Comparison of ENCODE assay signal across 8 mouse cellular contexts in genomic region chr3:84269987-84270623, GRCm38 (mm10). TPM values are rescaled to one million over a fixed set of nuclear protein-coding genes. Genes with fewer than 3 reads are reported as not detected.
A peak's percentile ranks its signal among the peaks of the same experiment; 100 is the strongest.
DNase-seq lines count a peak whose midpoint lies in the region; ATAC-seq and TF ChIP-seq lines count a peak whose summit lies in the region.

No protein-coding gene starts in this region.

- H3K9me3 ChIP-seq in E14TG2a.4 (ENCODE audit: low read length): no peaks in the 10 kb centered on the region
- H3K9me3 ChIP-seq in hindbrain, postnatal 0 days (ENCODE audit: low read length): no peaks in the 10 kb centered on the region
- H3K9me3 ChIP-seq in liver, postnatal 0 days (ENCODE audit: low read length): no peaks in the 10 kb centered on the region

- no peak for TF ChIP-seq EP300 in liver, postnatal 0 days (IDR thresholded peaks at IDR 0.05; ENCODE audit: low read depth)

- DNase-seq in embryo, embryonic 11 days: peak; percentile 70
- no peak for DNase-seq in hindbrain, postnatal 0 days (ENCODE audit: low spot score)
- peak; percentile 32 for DNase-seq in liver, postnatal 0 days
- no peak for DNase-seq in gastrocnemius, postnatal 4 days (ENCODE audit: low spot score in 2 of 2)
- no peak for DNase-seq in adrenal gland, postnatal 36 days
- DNase-seq in right cerebral cortex, postnatal 14 days: no peak
- DNase-seq in adrenal gland, adult 18-20 months (ENCODE audit: low spot score in 2 of 2): no peak

- no peak for TF ChIP-seq CTCF in E14TG2a.4 (conservative IDR thresholded peaks at IDR 0.05; ENCODE audit: low read length)
- no peak for TF ChIP-seq CTCF in hindbrain, postnatal 0 days (IDR thresholded peaks at IDR 0.05; ENCODE audit: low read depth)
- no peak for TF ChIP-seq CTCF in liver, postnatal 0 days (IDR thresholded peaks at IDR 0.05; ENCODE audit: low read depth)

- H3K4me2 ChIP-seq in hindbrain, postnatal 0 days (ENCODE audit: low read depth, low read length): peak overlapping the region; percentile 41
- H3K4me2 ChIP-seq in liver, postnatal 0 days (ENCODE audit: low read depth, low read length): peak overlapping the region; percentile 72

- no peak for ATAC-seq in hindbrain, postnatal 0 days
- ATAC-seq in liver, postnatal 0 days: peak; percentile 39; the same call in 1 of the 2 replicates

- H3K27ac ChIP-seq in hindbrain, postnatal 0 days: no peak overlapping the region
- peak overlapping the region; percentile 41; the same call in 1 of the 2 replicates for H3K27ac ChIP-seq in liver, postnatal 0 days (ENCODE audit: low read depth)

- 23% methylated on average over 13 of the region's 13 CpGs for WGBS in hindbrain, postnatal 0 days
- WGBS in liver, postnatal 0 days (ENCODE audit: insufficient replicate concordance): 19% methylated on average over 13 of the region's 13 CpGs

- H3K4me1 ChIP-seq in E14TG2a.4 (replicated peaks; ENCODE audit: low read depth, low read length): peaks cover 52% of the 10 kb centered on the region
- H3K4me1 ChIP-seq in hindbrain, postnatal 0 days (ENCODE audit: insufficient read depth, low read length): peaks cover 6% of the 10 kb centered on the region; the same call in 1 of the 2 replicates
- H3K4me1 ChIP-seq in liver, postnatal 0 days (ENCODE audit: insufficient read depth): peaks cover 27% of the 10 kb centered on the region

- peak overlapping the region; percentile 41 for H3K4me3 ChIP-seq in E14TG2a.4 (replicated peaks; ENCODE audit: low read length)
- H3K4me3 ChIP-seq in hindbrain, postnatal 0 days (ENCODE audit: low read length): no peak overlapping the region
- H3K4me3 ChIP-seq in liver, postnatal 0 days (ENCODE audit: low read depth, low read length): peak overlapping the region; percentile 43

- H3K27me3 ChIP-seq in E14TG2a.4 (ENCODE audit: insufficient read depth, low read length): peaks cover 19% of the 10 kb centered on the region
- H3K27me3 ChIP-seq in hindbrain, postnatal 0 days (ENCODE audit: insufficient read depth, low read length): no peaks in the 10 kb centered on the region
- no peaks in the 10 kb centered on the region for H3K27me3 ChIP-seq in liver, postnatal 0 days (ENCODE audit: insufficient read depth, low read length)

- H3K9ac ChIP-seq in hindbrain, postnatal 0 days (replicated peaks; ENCODE audit: low read length): no peak overlapping the region
- H3K9ac ChIP-seq in liver, postnatal 0 days (replicated peaks): peak overlapping the region; percentile 50

- H3K36me3 ChIP-seq in E14TG2a.4 (ENCODE audit: insufficient read depth, low read length): no peaks in the 10 kb centered on the region
- H3K36me3 ChIP-seq in hindbrain, postnatal 0 days (ENCODE audit: insufficient read depth, low read length): no peaks in the 10 kb centered on the region
- H3K36me3 ChIP-seq in liver, postnatal 0 days (replicated peaks; ENCODE audit: insufficient read depth, low read length): no peaks in the 10 kb centered on the region

RNA-seq across cellular contexts. Expression of gene Trim2, which starts 36.6 kb away (rescaled TPM):
- 217 and 236 TPM in 2 replicates for total RNA-seq in hindbrain, postnatal 0 days (2014; rRNA removed)
- polyA plus RNA-seq in hindbrain, postnatal 0 days (2015; fragmentation: Nextera tagmentation; extraction: Ambion mirVana): 116 and 130 TPM in 2 replicates
- 2.7 and 2.9 TPM in 2 replicates for polyA plus RNA-seq in liver, postnatal 0 days (2015; fragmentation: Nextera tagmentation; extraction: Ambion mirVana)
- 10 to 100 TPM; 14.7 to 15.8 TPM for total RNA-seq in gastrocnemius, postnatal 4 days (2021)
- total RNA-seq in adrenal gland, postnatal 36 days (2021): 10 to 100 TPM; 36.9 to 88.8 TPM
- total RNA-seq in adrenal gland, adult 18-20 months (2021): 10 to 100 TPM; 29.2 to 88.9 TPM

Comparison
In these comparisons a context has a peak if more than half of its experiments do, and no peak if none do; other contexts are left out.
1. DNase-seq: peak in embryo, embryonic 11 days (single experiment) and liver, postnatal 0 days (single experiment); none in hindbrain, postnatal 0 days (single experiment), gastrocnemius, postnatal 4 days (0 of 2), adrenal gland, postnatal 36 days (0 of 2), right cerebral cortex, postnatal 14 days (single experiment) and adrenal gland, adult 18-20 months (0 of 2).